Mouse (Mus musculus) hindbrain, embryonic 11.5 days (tissue): ENCODE data around the gene Suv39h2. TPM values are rescaled to one million over a fixed set of nuclear protein-coding genes. Genes with fewer than 3 reads are reported as not detected.
A peak's percentile ranks its signal among the peaks of the same experiment; 100 is the strongest.

Experiments
- ATAC-seq: fragments of 200-750 bp; cut with Nextera tagmentation; 2 replicates; pipeline ENCODE4 v1.8.0; 2017; ENCODE audit warnings: mild to moderate bottlenecking, moderate TSS enrichment, moderate library complexity; ENCODE audit not compliant: low FRiP score
- DNase-seq: peaks from one replicate; pipeline ENCODE4 v3.0.0-alpha.2; 2015; ENCODE audit warnings: low spot score
- H3K27ac ChIP-seq: fragments of 300-500 bp; sonication (generic); 2 replicates; pipeline ENCODE4 v1.5.1; 2014; ENCODE audit warnings: mild to moderate bottlenecking, low read depth, low read length
- H3K27me3 ChIP-seq: fragments of 300-500 bp; sonication (generic); 2 replicates; pipeline ENCODE4 v1.6.1; 2014; ENCODE audit warnings: mild to moderate bottlenecking, low read length, moderate library complexity, mixed read lengths; ENCODE audit not compliant: control insufficient read depth, insufficient read depth
- H3K36me3 ChIP-seq: fragments of 300-500 bp; sonication (generic); 2 replicates; pipeline ENCODE4 v1.6.1; 2014; ENCODE audit warnings: mild to moderate bottlenecking, low read length, moderate library complexity, mixed read lengths; ENCODE audit not compliant: control insufficient read depth, insufficient read depth
- H3K4me1 ChIP-seq: fragments of 300-500 bp; sonication (generic); replicated peaks from 2 replicates; pipeline ENCODE4 v1.6.1; 2014; ENCODE audit warnings: low read length, mixed read lengths; ENCODE audit not compliant: control insufficient read depth, insufficient read depth
- H3K4me2 ChIP-seq: fragments of 300-500 bp; sonication (generic); replicated peaks from 2 replicates; pipeline ENCODE4 v1.6.1; 2014; ENCODE audit warnings: mild to moderate bottlenecking, low read depth, low read length
- H3K4me3 ChIP-seq: fragments of 300-500 bp; sonication (generic); 2 replicates; pipeline ENCODE4 v1.5.1; 2014; ENCODE audit warnings: low read depth, low read length
- H3K9ac ChIP-seq: fragments of 300-500 bp; sonication (generic); 2 replicates; pipeline ENCODE4 v1.6.1; 2014; ENCODE audit warnings: low read depth, low read length
- H3K9me3 ChIP-seq: fragments of 300-500 bp; sonication (generic); 2 replicates; pipeline ENCODE4 v1.6.1; 2016; ENCODE audit warnings: low read length; ENCODE audit not compliant: control insufficient read depth
- WGBS: fragments of 180-500 bp; shearing (Covaris S2); extraction: QIAGEN DNeasy Blood & Tissue Kit; methylation state at CpG from one replicate; pipeline ENCODE4 v1.1.7; 2014; 5-methylcytosine and 5-hydroxymethylcytosine counted together
- polyA plus RNA-seq: library from polyadenylated mRNA; unstranded; fragments of >200 nt; fragmentation: Nextera tagmentation; extraction: Ambion mirVana; gene quantifications from 2 replicates; pipeline ENCODE4 v1.2.1, GENCODE M21; 2014

Gene Suv39h2
- 39.7 and 41.3 TPM in 2 replicates for polyA plus RNA-seq

DNA sequence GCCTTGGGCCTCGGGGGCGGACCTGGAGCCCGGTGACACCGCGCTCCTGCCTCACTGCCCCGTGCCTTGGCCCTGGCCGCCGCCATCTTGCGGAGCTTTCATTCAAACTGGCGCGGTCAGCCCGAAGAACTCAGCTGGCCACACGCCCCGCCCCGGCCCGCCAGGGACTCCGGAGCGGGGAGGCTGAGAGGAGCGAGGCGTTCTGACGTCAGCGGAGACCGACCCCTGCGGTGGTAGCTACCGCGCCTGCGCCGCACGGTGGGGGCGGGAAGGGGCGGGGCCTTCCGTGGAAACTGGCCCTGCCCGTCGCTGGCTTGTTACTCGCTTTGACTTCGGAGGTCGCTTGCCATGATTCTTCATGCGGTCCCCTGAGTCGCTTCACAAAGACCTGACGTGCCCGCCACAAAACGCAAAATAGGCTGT is at the start of gene Suv39h2:
Suv39h2 (minus strand) TSS at position 171 of the 423 bp plus-strand sequence.
- peak within 1 kb of the TSS; percentile 92 for H3K27ac ChIP-seq
- H3K4me2 ChIP-seq, result peak within 1 kb of the TSS; percentile 45
- H3K9ac ChIP-seq, result peak within 1 kb of the TSS; percentile 86
- H3K4me1 ChIP-seq, result 0 out of 2 replicates have a peak, but pooled peaks cover 2% of the 10 kb centered on the region
- peak within 1 kb of the TSS; percentile 94 for H3K4me3 ChIP-seq
- no peaks in the 10 kb centered on the region for H3K9me3 ChIP-seq
- H3K36me3 ChIP-seq, result no peaks in the 10 kb centered on the region
- no peaks in the 10 kb centered on the region for H3K27me3 ChIP-seq
- WGBS, result 0% methylated on average over 36 of the region's 42 CpGs
- peak; percentile 98 for ATAC-seq
- DNase-seq, result peak; percentile 99

DNA sequence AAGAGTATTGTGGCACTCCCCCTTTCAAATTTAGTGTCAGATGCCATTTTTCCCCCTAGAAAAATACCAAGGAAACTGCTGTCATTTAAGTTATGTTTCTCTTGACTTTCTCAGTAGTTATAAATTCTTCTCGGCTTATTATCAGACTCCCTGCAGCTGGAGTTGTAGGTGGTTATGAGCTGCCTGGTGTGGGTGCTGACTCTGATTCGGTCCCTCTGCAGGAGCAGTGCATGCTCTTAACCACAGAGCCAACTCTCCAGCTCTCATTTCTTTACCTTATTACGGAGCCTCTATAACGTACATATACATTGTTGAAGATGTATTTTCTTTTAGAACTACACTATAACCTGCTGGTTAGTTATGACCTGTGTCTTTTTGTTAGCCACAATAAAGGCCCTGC is 47.7 kb upstream of the Suv39h2 start:
- Histone ChIP-seq H3K4me1 (no peaks in the 10 kb centered on the region), H3K4me3 (no peak overlapping the region), H3K9ac (no peak overlapping the region), H3K27ac (no peak overlapping the region), H3K27me3 (no peaks in the 10 kb centered on the region), H3K36me3 (no peaks in the 10 kb centered on the region), H3K4me2 (no peak overlapping the region), H3K9me3 (no peaks in the 10 kb centered on the region)
- 84% methylated on average over 4 of the region's 4 CpGs for WGBS
- ATAC-seq, result no peak
- DNase-seq, result no peak

DNA sequence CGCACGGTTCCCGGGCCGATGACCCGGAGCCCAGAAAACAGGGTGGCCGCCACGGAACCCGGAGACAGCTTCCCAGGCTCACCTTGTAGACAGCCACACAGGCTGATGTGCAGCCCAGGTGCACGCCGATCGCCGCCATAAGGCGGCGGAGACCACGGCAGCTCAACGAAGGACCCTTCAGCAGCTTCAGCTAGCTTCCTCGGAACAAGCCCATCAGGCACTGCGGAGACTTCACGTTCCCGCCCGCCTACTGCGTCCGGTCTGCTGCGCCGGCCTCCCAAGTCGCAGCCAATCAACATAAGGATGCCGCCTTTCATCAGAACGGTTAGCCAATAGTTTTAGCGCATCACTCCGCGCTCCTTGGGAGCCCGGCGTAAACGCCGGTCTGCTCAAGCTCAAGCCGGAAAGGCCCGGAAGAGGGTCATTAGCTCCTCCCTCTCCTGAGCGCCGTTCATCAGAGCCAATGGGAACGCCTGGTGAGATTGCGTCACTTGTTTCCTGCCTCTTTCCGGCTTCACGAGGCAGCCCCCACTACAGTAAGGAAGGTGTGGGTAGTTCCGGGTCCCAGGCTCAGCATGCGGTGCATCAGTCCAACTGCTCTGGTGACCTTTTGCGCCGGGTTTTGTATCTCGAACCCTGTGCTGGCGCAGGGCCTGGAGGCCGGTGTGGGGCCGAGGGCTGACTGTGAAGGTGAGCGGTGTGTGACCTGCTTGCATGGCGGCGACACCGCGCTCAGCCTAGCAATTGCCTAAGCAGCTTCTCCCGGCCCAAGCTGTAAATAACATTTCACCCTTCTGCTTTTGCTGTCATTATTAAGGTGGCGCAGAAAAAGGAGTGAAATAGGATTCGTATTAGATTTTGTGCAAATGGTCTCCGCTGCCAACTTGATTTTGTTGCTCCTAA is 38.0 kb upstream of the Suv39h2 start, which contains the start of the genes Gm45902, Hspa14 and Cdnf:
Gm45902 (minus strand) TSS at position 239 of the 903 bp plus-strand sequence.
Hspa14 (minus strand) TSS at position 263 of the 903 bp plus-strand sequence.
Cdnf (plus strand) TSS at position 479 of the 903 bp plus-strand sequence.
- H3K4me1 ChIP-seq, result no peaks in the 10 kb centered on the region
- no peaks in the 10 kb centered on the region for H3K9me3 ChIP-seq
- peak within 1 kb of the TSS; percentile 84 for H3K9ac ChIP-seq
- no peaks in the 10 kb centered on the region for H3K27me3 ChIP-seq
- H3K27ac ChIP-seq, result peak within 1 kb of the TSS; percentile 70
- DNase-seq (peak; percentile 95), ATAC-seq (peak; percentile 100)
- peak within 1 kb of the TSS; percentile 80 for H3K4me2 ChIP-seq
- peaks cover 7% of the 10 kb centered on the region for H3K36me3 ChIP-seq
- H3K4me3 ChIP-seq, result peak within 1 kb of the TSS; percentile 83
- WGBS, result under 1% methylated on average over 60 of the region's 60 CpGs

DNA sequence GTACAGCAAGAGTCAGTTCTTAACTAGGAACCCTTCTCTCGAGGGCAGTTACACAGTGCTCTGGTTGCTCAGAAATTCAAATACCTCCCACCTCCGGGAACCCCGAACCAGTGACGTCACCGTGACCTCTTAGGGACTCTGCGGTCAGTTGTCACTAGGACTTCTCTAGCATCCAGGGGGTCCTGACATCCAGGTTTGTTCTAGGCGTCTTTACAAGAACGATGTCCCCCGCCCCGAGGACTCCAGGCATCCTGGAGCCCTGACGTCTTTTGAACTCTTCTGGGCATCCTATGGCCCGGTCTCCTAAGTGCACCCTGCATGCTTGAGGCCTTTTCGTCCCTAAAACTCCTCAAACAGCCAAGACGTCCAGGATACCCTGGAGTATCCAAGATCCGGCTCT is 37.2 kb upstream of the Suv39h2 start:
- H3K4me3 ChIP-seq, result peak overlapping the region; percentile 83
- under 1% methylated on average over 15 of the region's 15 CpGs for WGBS
- peak overlapping the region; percentile 70 for H3K27ac ChIP-seq
- peak overlapping the region; percentile 80 for H3K4me2 ChIP-seq
- peaks cover 7% of the 10 kb centered on the region for H3K36me3 ChIP-seq
- ATAC-seq (no peak), DNase-seq (peak; percentile 71)
- H3K9ac ChIP-seq, result peak overlapping the region; percentile 84
- no peaks in the 10 kb centered on the region for H3K9me3 ChIP-seq
- no peaks in the 10 kb centered on the region for H3K4me1 ChIP-seq
- H3K27me3 ChIP-seq, result no peaks in the 10 kb centered on the region

DNA sequence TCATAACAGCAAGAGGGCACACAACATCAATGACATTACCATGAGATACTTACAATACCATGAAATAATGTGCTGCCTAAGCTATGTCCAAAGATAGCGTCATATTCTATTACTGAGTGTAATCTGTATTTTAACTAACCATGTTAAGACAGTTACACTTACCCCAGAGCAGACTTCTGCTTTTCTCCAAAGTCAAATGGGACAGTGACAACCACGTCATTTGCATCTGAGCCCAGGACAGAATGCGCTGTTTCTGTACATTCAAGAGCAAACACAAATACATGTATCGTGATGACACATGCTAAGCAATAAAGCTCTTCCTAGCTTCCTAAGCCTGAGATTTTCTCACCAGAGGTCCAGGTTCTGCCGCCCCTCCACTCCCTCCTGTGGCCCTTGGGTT is 26.1 kb upstream of the Suv39h2 start:
- H3K4me1 ChIP-seq, result no peaks in the 10 kb centered on the region
- no peak overlapping the region for H3K4me2 ChIP-seq
- DNase-seq, result no peak
- no peak overlapping the region for H3K4me3 ChIP-seq
- 0 out of 2 replicates have a peak, but pooled peaks cover 3% of the 10 kb centered on the region for H3K36me3 ChIP-seq
- no peak for ATAC-seq
- 98% methylated on average over 5 of the region's 5 CpGs for WGBS
- no peaks in the 10 kb centered on the region for H3K9me3 ChIP-seq
- H3K27ac ChIP-seq, result no peak overlapping the region
- no peak overlapping the region for H3K9ac ChIP-seq
- no peaks in the 10 kb centered on the region for H3K27me3 ChIP-seq

DNA sequence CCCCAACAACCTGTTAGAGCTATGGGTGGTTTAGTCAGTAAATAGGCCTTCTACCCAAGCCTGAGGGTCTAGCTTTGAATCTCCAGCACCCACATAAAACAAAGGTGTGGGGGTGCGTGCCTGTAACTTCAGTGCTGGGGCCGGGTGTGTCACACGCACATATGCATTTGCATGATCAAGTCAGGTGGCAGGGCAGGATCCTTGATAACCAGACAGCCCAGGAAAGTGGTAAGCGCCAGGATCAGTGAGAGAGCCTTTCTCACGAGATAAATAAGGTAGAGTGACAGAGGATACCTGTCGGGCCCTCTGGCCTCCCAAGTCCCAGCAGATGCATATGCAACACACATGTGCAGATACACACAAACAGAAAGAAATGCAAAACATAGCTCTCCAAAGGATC is 24.7 kb upstream of the Suv39h2 start:
- Histone ChIP-seq H3K36me3 (0 out of 2 replicates have a peak, but pooled peaks cover 3% of the 10 kb centered on the region), H3K27ac (no peak overlapping the region), H3K9me3 (no peaks in the 10 kb centered on the region), H3K9ac (no peak overlapping the region), H3K4me2 (no peak overlapping the region), H3K4me1 (no peaks in the 10 kb centered on the region), H3K27me3 (no peaks in the 10 kb centered on the region), H3K4me3 (no peak overlapping the region)
- no peak for ATAC-seq
- 90% methylated on average over 6 of the region's 6 CpGs for WGBS
- DNase-seq, result no peak

DNA sequence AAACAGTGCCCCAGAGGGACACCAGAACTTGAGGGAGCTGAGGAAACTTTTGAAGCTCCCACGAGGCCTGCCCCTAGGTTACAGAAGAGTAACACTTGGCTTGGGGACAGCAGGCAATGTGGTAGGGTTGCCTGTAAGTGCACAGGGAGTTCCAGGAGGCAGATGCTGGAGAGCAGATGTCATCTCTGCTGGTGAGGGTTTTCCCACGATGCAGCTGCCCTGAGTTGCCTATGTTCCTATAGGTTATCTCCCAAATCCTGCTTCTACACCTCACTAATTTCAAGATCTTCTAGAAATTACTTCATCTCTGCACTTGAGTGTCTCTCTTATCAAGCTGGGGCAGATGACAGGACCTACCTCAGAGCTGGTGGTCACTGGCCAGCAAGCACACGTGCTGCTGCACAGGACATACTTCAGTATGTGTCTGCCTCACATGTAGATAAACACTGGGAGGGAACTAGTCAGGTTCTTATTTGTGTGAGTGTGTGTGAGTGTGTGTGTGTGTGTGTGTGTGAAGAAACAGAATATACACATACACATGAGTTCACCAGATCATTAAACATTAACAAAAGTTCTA is 19.1 kb upstream of the Suv39h2 start:
- no peaks in the 10 kb centered on the region for H3K4me1 ChIP-seq
- ATAC-seq (no peak), DNase-seq (no peak)
- H3K4me3 ChIP-seq, result no peak overlapping the region
- H3K9ac ChIP-seq, result no peak overlapping the region
- H3K27me3 ChIP-seq, result no peaks in the 10 kb centered on the region
- H3K27ac ChIP-seq, result no peak overlapping the region
- no peaks in the 10 kb centered on the region for H3K9me3 ChIP-seq
- WGBS, result 90% methylated on average over 3 of the region's 3 CpGs
- H3K4me2 ChIP-seq, result no peak overlapping the region
- H3K36me3 ChIP-seq, result no peaks in the 10 kb centered on the region

DNA sequence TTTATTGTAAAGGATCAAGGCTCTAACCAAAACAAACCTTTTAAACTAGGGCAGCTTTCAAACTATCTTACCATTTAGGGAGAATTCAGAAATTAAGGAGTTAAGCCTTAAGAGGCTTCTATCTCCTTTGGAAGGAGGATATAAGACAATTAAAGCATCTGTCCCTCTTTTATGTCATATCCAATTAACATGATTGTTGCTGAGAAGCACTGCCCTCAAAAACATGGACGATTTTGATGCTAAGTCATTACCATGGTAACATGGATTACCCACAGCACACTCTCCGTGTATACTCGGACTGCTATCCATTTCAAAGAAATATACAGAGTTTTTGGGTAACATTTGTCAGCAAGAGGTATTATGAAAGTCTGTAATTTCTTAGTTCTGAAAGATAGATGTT is 15.0 kb upstream of the Suv39h2 start:
- no peak overlapping the region for H3K4me3 ChIP-seq
- H3K36me3 ChIP-seq, result no peaks in the 10 kb centered on the region
- no peak overlapping the region for H3K4me2 ChIP-seq
- no peak for ATAC-seq
- DNase-seq, result no peak
- 88% methylated on average over 3 of the region's 3 CpGs for WGBS
- H3K27ac ChIP-seq, result no peak overlapping the region
- no peak overlapping the region for H3K9ac ChIP-seq
- H3K4me1 ChIP-seq, result no peaks in the 10 kb centered on the region
- no peaks in the 10 kb centered on the region for H3K27me3 ChIP-seq
- H3K9me3 ChIP-seq, result no peaks in the 10 kb centered on the region
